Mouse (Mus musculus) heart, embryonic 16.5 days (tissue): ENCODE results near the gene B4galnt1. TPM values are rescaled to one million over a fixed set of nuclear protein-coding genes. Genes with fewer than 3 reads are reported as not detected.

Experiments
- ATAC-seq: fragments of 200-750 bp; cut with Nextera tagmentation; replicated peaks from 2 replicates; pipeline ENCODE4 v1.8.0; 2017; ENCODE audit warnings: moderate number of reproducible peaks; ENCODE audit not compliant: insufficient read depth, low FRiP score; ENCODE audit errors: extremely low read depth
- H3K27ac ChIP-seq: fragments of 300-500 bp; sonication (generic); 2 replicates; pipeline ENCODE4 v1.5.1; 2014; ENCODE audit warnings: mild to moderate bottlenecking, low read length, control low read depth, moderate library complexity
- H3K27me3 ChIP-seq: fragments of 300-500 bp; sonication (generic); 2 replicates; pipeline ENCODE4 v1.6.1; 2014; ENCODE audit warnings: low read length, mixed read lengths; ENCODE audit not compliant: control insufficient read depth, insufficient read depth
- H3K36me3 ChIP-seq: fragments of 300-500 bp; sonication (generic); 2 replicates; pipeline ENCODE4 v1.6.1; 2014; ENCODE audit not compliant: control insufficient read depth, insufficient read depth
- H3K4me1 ChIP-seq: fragments of 300-500 bp; sonication (generic); 2 replicates; pipeline ENCODE4 v1.6.1; 2014; ENCODE audit warnings: low read length, mixed read lengths; ENCODE audit not compliant: control insufficient read depth, insufficient read depth
- H3K4me2 ChIP-seq: fragments of 300-500 bp; sonication (generic); 2 replicates; pipeline ENCODE4 v1.6.1; 2014; ENCODE audit warnings: low read depth, mild to moderate bottlenecking, control low read depth, low read length
- H3K4me3 ChIP-seq: fragments of 300-500 bp; sonication (generic); 2 replicates; pipeline ENCODE4 v1.5.1; 2014; ENCODE audit warnings: mild to moderate bottlenecking, control low read depth, low read length
- H3K9ac ChIP-seq: fragments of 300-500 bp; sonication (generic); 2 replicates; pipeline ENCODE4 v1.6.1; 2014; ENCODE audit warnings: low read length, control low read depth
- H3K9me3 ChIP-seq: fragments of 300-500 bp; sonication (generic); replicated peaks from 2 replicates; pipeline ENCODE4 v1.6.1; 2016; ENCODE audit warnings: low read length; ENCODE audit not compliant: control insufficient read depth
- WGBS: fragments of 180-500 bp; shearing (Covaris S2); extraction: QIAGEN DNeasy Blood & Tissue Kit; methylation state at CpG from one replicate; pipeline ENCODE4 v1.1.7; 2014; 5-methylcytosine and 5-hydroxymethylcytosine counted together
- polyA plus RNA-seq: library from polyadenylated mRNA; unstranded; fragments of >200 nt; fragmentation: Nextera tagmentation; extraction: Ambion mirVana; gene quantifications from 2 replicates; pipeline ENCODE4 v1.2.1, GENCODE M21; 2015

The B4galnt1 gene
- polyA plus RNA-seq, 1 experiment from 2014 or later = 6.5 TPM

DNA sequence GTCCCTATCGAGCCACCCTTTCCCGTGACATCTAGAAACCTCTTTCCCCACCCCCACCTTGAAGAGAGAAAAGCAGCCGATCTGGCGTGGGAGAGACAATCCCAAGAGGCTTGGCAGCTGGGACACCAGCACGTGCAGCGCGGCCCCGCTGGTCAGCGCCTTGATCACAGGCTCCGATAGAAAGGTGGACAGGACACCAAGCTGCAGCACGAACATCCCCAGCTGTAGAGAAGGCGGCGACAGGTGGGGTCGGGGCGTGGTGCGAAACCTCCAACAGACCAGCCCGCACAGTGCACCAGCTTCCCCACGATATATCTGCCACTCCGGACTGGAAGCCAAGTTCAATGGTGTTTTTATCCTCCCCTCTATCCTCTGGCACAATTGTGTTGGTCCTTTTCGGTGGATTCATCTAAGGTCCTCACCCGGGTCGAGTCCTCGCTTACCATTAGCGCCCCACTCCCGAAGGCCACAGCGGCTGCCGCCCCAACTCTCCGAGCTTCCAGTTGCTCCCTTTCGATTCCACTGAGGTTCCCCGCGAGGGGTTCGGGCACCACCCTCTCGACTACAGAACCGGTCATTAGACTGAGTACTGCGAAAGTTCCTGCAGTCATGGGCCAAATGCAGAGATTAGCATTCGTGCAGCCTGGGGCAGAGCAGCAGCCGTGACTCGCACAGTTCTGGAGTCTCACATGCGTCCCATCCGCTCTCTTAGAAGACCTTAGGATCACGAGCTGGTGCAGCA lies 13.4 kb downstream of the B4galnt1 start:
- peak overlapping the region; percentile 31 for H3K9ac ChIP-seq
- peak overlapping the region; percentile 43 for H3K4me3 ChIP-seq
- no peak for ATAC-seq
- H3K27ac ChIP-seq = no peak overlapping the region
- 4% methylated on average over 41 of the region's 41 CpGs for WGBS
- no peaks in the 10 kb centered on the region for H3K9me3 ChIP-seq
- no peaks in the 10 kb centered on the region for H3K36me3 ChIP-seq
- peaks cover 19% of the 10 kb centered on the region for H3K4me1 ChIP-seq
- H3K4me2 ChIP-seq = peak overlapping the region; percentile 62
- H3K27me3 ChIP-seq = peaks cover 76% of the 10 kb centered on the region

DNA sequence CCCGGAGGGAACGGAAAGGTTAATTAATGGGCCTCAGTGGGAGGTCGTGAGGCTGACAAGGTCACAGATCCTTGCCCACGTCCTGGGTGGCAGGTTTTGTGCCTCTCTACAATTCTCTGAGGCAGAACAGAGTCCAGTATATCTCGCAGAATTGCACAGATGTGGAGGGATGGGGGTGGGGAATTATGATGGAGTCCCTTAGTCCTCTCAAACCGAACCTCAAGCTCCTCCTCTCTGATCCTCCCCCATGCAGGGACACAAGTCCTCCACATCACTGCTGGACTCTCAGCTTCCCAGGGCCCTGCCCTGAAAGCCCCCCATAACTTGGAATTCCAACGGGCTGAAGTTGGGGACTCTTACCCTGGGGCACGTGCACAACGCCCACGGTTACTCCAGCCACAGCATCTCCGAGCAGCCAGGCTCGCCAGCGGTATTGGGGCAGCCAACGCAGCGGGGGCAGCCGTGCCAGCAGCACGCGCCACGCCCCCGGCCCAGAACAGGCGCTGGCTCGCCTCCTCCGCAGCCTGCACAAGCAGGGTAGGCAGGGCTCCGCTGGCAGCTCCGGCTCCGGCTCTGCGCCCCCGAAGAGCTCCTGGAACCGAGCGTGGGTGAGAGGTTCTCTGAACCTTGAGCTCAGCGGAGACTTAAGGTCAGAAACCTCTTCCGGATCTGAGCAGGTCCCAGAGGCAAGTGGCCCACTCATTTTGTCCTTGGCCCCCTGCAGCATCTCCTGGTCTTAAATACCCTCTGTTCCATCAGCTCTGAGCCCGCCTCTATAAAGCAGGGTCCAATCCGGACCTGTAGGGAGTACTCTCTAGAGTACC lies 15.1 kb downstream of the B4galnt1 start, which contains the start of gene Slc26a10:
Gene Slc26a10 (minus strand): TSS at position 775 of the 824 bp plus-strand sequence.
- peak within 1 kb of the TSS; percentile 41 for H3K4me3 ChIP-seq
- H3K9ac ChIP-seq = peak within 1 kb of the TSS; percentile 48
- ATAC-seq = no peak
- 3% methylated on average over 34 of the region's 34 CpGs for WGBS
- 0 out of 2 replicates have a peak within 1 kb of the TSS, but pooled peaks have one; percentile 25 for H3K27ac ChIP-seq
- peak within 1 kb of the TSS; percentile 60 for H3K4me2 ChIP-seq
- peaks cover 19% of the 10 kb centered on the region for H3K4me1 ChIP-seq
- no peaks in the 10 kb centered on the region for H3K36me3 ChIP-seq
- peaks cover 77% of the 10 kb centered on the region for H3K27me3 ChIP-seq
- no peaks in the 10 kb centered on the region for H3K9me3 ChIP-seq

DNA sequence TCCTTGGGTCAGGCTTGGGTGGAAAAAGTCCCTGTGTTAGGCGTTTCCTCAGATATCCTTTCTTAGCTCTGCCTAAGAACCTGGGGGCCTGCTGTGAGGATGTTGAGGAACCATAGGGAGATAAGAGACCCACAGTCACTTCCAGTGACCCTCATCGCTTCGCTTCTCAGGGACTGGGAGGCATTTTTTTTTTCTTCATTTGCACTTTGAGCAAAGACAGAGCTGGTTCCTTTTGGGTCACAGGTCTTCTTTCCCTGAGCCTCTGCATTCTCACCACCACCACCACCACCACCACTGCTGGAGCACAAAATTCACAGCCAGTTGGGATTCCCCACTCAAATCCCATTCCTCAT lies 15.6 kb downstream of the B4galnt1 start:
- 20% methylated on average over 3 of the region's 3 CpGs for WGBS
- Histone ChIP-seq H3K4me3 (peak overlapping the region; percentile 41), H3K27ac (no peak overlapping the region)

DNA sequence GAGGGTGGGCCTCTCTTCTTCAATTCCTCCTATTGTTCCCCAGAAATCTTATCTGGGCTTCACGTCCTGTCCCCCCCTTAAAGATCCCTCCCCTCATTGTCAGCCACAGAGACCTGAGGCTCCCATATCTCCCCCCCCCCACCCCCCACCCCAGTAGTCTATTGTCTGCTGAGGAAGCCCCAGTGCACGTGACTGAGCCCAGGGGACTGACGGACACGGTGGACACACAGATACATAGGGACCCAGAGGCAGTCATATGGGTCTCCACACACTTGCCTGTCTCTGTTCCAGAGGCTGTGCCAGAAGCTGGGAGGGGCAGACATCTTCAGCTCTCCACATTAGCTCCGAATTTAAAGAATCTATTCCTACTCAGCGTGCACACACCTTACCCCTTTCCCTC lies 16.5 kb downstream of the B4galnt1 start:
- Histone ChIP-seq H3K36me3 (no peaks in the 10 kb centered on the region), H3K9me3 (no peaks in the 10 kb centered on the region), H3K4me2 (peak overlapping the region; percentile 17; the same call in 1 of the 2 replicates), H3K27me3 (peaks cover 71% of the 10 kb centered on the region), H3K9ac (no peak overlapping the region), H3K4me1 (peaks cover 19% of the 10 kb centered on the region), H3K4me3 (peak overlapping the region; percentile 27), H3K27ac (no peak overlapping the region)
- WGBS = 60% methylated on average over 6 of the region's 6 CpGs
- no peak for ATAC-seq

More for the DNA sequence above, 15.6 kb downstream of the B4galnt1 start:
- Histone ChIP-seq H3K4me1 (peaks cover 19% of the 10 kb centered on the region), H3K4me2 (peak overlapping the region; percentile 60), H3K9me3 (no peaks in the 10 kb centered on the region), H3K36me3 (no peaks in the 10 kb centered on the region), H3K9ac (peak overlapping the region; percentile 48; the same call in 1 of the 2 replicates), H3K27me3 (peaks cover 78% of the 10 kb centered on the region)
- no peak for ATAC-seq

DNA sequence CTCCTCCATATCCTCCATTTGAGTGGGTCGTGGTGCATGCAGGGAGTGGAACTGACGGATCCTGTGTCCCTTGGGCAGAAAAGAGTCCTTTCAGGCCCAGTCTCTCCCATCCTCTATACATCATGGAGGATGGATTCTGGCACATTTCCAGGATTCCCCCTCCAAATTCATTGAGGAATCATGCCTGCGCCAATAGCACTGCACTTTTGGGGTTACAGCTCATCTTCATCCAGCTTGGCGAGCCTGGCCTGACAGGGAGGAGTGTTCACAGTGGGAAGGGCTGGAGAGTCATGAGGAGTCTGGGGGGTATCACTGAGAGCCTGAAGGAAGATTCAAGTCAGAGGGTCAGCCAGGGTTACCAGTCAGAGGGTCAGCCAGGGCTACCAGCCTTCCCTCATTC lies 17.6 kb downstream of the B4galnt1 start:
- no peaks in the 10 kb centered on the region for H3K9me3 ChIP-seq
- H3K27ac ChIP-seq = no peak overlapping the region
- peak overlapping the region; percentile 17 for H3K4me2 ChIP-seq
- peaks cover 67% of the 10 kb centered on the region for H3K27me3 ChIP-seq
- no peak for ATAC-seq
- H3K4me1 ChIP-seq = peaks cover 19% of the 10 kb centered on the region
- H3K9ac ChIP-seq = no peak overlapping the region
- peak overlapping the region; percentile 7; the same call in 1 of the 2 replicates for H3K4me3 ChIP-seq
- H3K36me3 ChIP-seq = no peaks in the 10 kb centered on the region
- WGBS = 81% methylated on average over 4 of the region's 4 CpGs

DNA sequence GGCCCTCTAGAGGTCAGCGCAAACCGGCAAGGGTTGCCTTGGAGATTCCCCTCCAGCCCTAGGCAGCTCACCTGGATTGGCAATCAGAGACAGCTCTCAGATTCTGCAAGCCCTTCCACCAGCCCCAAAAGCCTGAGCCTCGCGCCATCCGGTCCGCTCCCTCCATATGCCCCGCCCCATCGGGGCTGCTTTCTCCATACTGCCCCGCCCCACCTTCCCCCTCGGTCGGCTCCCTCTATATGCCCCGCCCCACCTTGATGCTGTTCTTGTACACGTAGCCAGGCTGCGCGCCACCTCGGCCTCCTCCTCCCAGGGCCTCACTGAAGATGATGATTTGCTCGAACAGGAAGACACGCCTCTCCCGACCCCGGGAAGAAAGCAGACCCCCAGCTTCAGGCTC lies 18.7 kb downstream of the B4galnt1 start:
- Histone ChIP-seq H3K36me3 (no peaks in the 10 kb centered on the region), H3K9me3 (no peaks in the 10 kb centered on the region), H3K4me3 (peak overlapping the region; percentile 24), H3K27ac (no peak overlapping the region), H3K9ac (no peak overlapping the region), H3K4me1 (peaks cover 13% of the 10 kb centered on the region), H3K4me2 (peak overlapping the region; percentile 17), H3K27me3 (peaks cover 57% of the 10 kb centered on the region)
- no peak for ATAC-seq
- WGBS = 20% methylated on average over 20 of the region's 20 CpGs

DNA sequence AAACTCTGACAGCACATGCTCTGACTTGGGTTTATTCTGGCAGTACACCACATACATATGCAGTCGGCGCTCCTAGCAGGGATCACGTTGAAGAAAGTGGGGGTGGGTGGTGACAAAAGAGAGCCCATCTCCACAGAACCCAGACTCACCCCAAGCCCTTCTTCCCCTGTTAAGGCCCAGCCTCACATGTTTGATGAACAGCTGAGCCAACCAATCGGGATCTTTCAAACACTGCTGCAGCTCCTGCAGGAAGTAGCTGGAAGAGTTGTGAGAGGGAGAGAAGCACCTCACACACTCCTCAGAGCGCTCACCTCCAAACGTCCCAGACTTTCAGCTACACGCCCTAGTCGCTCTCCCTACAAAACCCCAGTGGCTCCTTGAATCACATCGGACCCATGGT lies 20.1 kb downstream of the B4galnt1 start:
- no peak overlapping the region for H3K27ac ChIP-seq
- no peaks in the 10 kb centered on the region for H3K9me3 ChIP-seq
- no peak for ATAC-seq
- WGBS = 63% methylated on average over 9 of the region's 9 CpGs
- no peak overlapping the region for H3K4me2 ChIP-seq
- no peak overlapping the region for H3K9ac ChIP-seq
- no peaks in the 10 kb centered on the region for H3K36me3 ChIP-seq
- no peak overlapping the region for H3K4me3 ChIP-seq
- peaks cover 44% of the 10 kb centered on the region for H3K27me3 ChIP-seq
- peaks cover 16% of the 10 kb centered on the region for H3K4me1 ChIP-seq

DNA sequence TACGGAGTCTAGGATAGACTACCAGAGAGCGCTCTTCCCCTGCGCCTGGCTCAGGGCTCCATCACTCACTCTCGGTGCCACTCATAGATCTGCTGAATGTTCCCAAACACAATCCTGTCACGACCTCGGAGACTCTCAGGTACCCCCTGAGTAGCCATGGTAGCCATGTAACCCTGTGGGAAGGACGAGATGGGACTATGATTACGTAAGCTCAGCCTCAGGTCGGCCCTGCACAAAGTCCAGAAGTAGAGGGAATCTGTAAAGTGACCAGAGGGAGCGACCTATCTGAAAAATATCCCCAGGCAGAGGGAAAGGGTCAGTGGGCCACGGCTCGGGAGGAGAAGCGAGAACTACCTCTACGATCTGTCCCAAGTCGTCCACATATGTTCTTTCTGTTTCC lies 20.5 kb downstream of the B4galnt1 start:
- H3K4me2 ChIP-seq = no peak overlapping the region
- peaks cover 40% of the 10 kb centered on the region for H3K27me3 ChIP-seq
- H3K9me3 ChIP-seq = no peaks in the 10 kb centered on the region
- no peak overlapping the region for H3K4me3 ChIP-seq
- WGBS = 80% methylated on average over 15 of the region's 15 CpGs
- H3K27ac ChIP-seq = no peak overlapping the region
- H3K9ac ChIP-seq = no peak overlapping the region
- no peaks in the 10 kb centered on the region for H3K36me3 ChIP-seq
- ATAC-seq = no peak
- peaks cover 12% of the 10 kb centered on the region for H3K4me1 ChIP-seq

DNA sequence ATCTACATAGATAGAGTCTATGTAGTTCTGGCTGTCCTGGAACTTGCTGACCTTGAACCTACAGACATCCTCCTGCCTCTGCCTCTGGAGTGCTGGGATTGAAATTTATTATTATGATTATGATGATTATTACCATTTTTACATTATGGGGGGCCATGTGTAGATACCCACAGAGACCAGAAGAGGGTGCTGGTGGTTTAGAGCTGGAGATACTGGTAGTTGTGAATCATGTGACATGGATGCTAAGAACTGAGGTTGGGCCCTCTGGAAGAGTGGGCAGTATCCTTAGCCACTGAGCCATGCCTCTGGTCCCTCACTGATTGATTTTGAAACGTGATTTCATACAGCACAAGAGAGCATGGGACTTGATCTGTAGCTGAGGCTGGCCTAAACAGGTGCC lies 21.4 kb downstream of the B4galnt1 start:
- Histone ChIP-seq H3K4me2 (no peak overlapping the region), H3K27ac (no peak overlapping the region), H3K9ac (no peak overlapping the region), H3K9me3 (no peaks in the 10 kb centered on the region), H3K4me3 (no peak overlapping the region), H3K27me3 (peaks cover 33% of the 10 kb centered on the region), H3K4me1 (peaks cover 11% of the 10 kb centered on the region), H3K36me3 (no peaks in the 10 kb centered on the region)
- 79% methylated on average over 1 of the region's 1 CpGs for WGBS
- ATAC-seq = no peak
